Mouse (Mus musculus): ENCODE data around the gene Vmn2r17. TPM values are rescaled to one million over a fixed set of nuclear protein-coding genes. Genes with fewer than 3 reads are reported as not detected.

The Vmn2r17 gene
- polyA plus RNA-seq (2014; fragmentation: Nextera tagmentation; extraction: Ambion mirVana): not detected in 2 replicates

- H3K9me3 ChIP-seq (ENCODE audit: control insufficient read depth, low read length): peaks cover 4% of the 10 kb centered on the region; the same call in 1 of the 2 replicates
- ATAC-seq (ENCODE audit: insufficient number of reproducible peaks, low FRiP score, low TSS enrichment, low read depth): no peak
- WGBS: 52% methylated on average over 2 of the region's 2 CpGs
- no peak within 1 kb of the TSS for H3K27ac ChIP-seq (replicated peaks; ENCODE audit: low read depth, low read length)
- no peak within 1 kb of the TSS for H3K4me2 ChIP-seq (ENCODE audit: low read depth, severe bottlenecking)
- no peaks in the 10 kb centered on the region for H3K27me3 ChIP-seq (ENCODE audit: control insufficient read depth, insufficient read depth, low read length)
- H3K9ac ChIP-seq (ENCODE audit: low read length): no peak within 1 kb of the TSS
- no peak within 1 kb of the TSS for H3K4me3 ChIP-seq (ENCODE audit: low read depth, low read length)
- no peaks in the 10 kb centered on the region for H3K4me1 ChIP-seq (ENCODE audit: control insufficient read depth, insufficient read depth, low read length)
- DNase-seq (ENCODE audit: low spot score): no peak
- H3K36me3 ChIP-seq (ENCODE audit: control insufficient read depth, insufficient read depth, low read length): no peaks in the 10 kb centered on the region
These were observed at the start of gene Vmn2r17 for GRCm38 (mm10) chr5:109419388-109419787. Gene Vmn2r17, plus strand, starts transcription at chr5:109419688.

DNA sequence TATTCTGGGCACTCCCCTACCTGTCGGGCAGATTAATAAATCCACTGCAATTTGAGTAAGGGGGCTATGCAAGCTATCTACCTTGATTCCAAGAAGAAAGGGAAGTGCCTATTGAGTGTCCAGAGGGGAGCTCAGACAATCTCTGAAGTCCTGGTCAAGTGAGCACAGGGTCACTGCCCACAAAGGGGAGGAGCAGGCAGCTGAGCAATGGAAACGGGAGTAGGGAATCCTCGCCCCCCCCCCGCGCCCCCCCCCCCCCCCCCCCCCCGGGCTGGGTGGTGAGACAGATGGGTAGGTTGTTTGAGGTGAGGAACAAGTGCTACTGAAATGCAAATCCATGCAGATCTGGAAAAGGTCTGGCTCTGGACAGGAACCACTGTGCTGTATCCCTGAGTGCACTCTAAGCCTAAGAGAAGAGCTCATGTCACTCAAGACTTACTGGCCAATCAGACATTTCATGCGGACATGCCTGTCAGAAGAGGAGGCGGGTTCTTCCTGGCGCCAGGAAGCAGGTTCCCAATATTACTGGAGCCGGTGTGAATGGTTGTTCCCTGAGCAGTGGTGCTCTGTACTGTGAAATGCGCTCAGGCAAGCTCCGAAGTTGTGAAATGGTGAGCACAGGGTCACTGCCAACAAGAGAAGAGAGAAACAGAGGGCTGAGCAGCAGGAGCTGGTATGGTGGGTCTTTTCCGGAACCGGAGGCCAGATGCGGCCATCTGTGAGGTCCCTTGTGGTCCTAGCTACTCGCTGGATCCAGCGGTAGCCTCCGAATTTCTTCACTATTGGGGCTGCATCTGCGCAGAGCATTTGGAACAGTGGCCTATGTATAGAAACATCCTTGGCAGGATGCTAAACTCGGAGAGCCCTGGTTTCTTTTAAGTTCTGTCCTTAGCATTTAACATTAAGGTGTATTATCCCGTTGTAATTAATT is 47.4 kb downstream of the Vmn2r17 start:
- DNase-seq (ENCODE audit: low spot score): peak; percentile 33
- 29% methylated on average over 17 of the region's 21 CpGs for WGBS
- Histone ChIP-seq H3K27ac (replicated peaks; ENCODE audit: low read depth, low read length) (no peak overlapping the region), H3K4me2 (ENCODE audit: low read depth, severe bottlenecking) (peak overlapping the region; percentile 34; the same call in 1 of the 2 replicates), H3K4me3 (ENCODE audit: low read depth, low read length) (peak overlapping the region; percentile 24; the same call in 1 of the 2 replicates), H3K27me3 (ENCODE audit: control insufficient read depth, insufficient read depth, low read length) (no peaks in the 10 kb centered on the region), H3K9ac (ENCODE audit: low read length) (no peak overlapping the region), H3K36me3 (ENCODE audit: control insufficient read depth, insufficient read depth, low read length) (no peaks in the 10 kb centered on the region), H3K9me3 (ENCODE audit: control insufficient read depth, low read length) (no peaks in the 10 kb centered on the region), H3K4me1 (ENCODE audit: control insufficient read depth, insufficient read depth, low read length) (no peaks in the 10 kb centered on the region)
- ATAC-seq (ENCODE audit: insufficient number of reproducible peaks, low FRiP score, low TSS enrichment, low read depth): peak; percentile 82; the same call in 1 of the 2 replicates

DNA sequence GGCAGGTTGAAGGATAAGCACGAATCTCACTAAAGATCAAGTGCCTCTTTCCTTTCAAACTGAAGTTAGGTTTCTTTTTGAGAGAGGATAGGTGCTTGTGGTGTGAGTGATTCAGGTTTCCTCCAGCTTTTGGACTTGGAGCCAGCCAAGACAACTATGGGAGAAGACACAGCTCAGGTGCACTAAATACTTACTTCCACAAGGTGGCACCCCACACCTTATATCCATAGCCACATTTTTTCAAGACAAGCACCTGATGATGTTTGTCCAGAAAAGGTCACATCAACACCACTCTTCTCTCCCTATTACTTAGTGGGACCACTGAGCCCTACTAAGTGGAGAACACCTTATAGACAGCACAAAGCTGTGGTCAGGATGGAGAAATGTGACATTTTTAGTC is 87.2 kb downstream of the Vmn2r17 start:
- ATAC-seq (ENCODE audit: insufficient number of reproducible peaks, low FRiP score, low TSS enrichment, low read depth) (no peak), DNase-seq (ENCODE audit: low spot score) (peak; percentile 20)
- H3K4me3 ChIP-seq (ENCODE audit: low read depth, low read length): no peak overlapping the region

More for the DNA sequence above, 87.2 kb downstream of the Vmn2r17 start:
- Histone ChIP-seq H3K27ac (replicated peaks; ENCODE audit: low read depth, low read length) (no peak overlapping the region), H3K9ac (ENCODE audit: low read length) (no peak overlapping the region), H3K9me3 (ENCODE audit: control insufficient read depth, low read length) (no peaks in the 10 kb centered on the region), H3K4me1 (ENCODE audit: control insufficient read depth, insufficient read depth, low read length) (no peaks in the 10 kb centered on the region), H3K27me3 (ENCODE audit: control insufficient read depth, insufficient read depth, low read length) (no peaks in the 10 kb centered on the region), H3K36me3 (ENCODE audit: control insufficient read depth, insufficient read depth, low read length) (no peaks in the 10 kb centered on the region), H3K4me2 (ENCODE audit: low read depth, severe bottlenecking) (no peak overlapping the region)
- 17% methylated on average over 1 of the region's 1 CpGs for WGBS

Other genes starting within 250 kb of the Vmn2r17 start
- not detected in 2 replicates for gene Vmn2r13, start 227.5 kb upstream of the Vmn2r17 start, polyA plus RNA-seq (2014; fragmentation: Nextera tagmentation; extraction: Ambion mirVana)
- not detected in 2 replicates for gene Vmn2r14, start 195.0 kb upstream of the Vmn2r17 start, polyA plus RNA-seq (2014; fragmentation: Nextera tagmentation; extraction: Ambion mirVana)
- not detected in 2 replicates for gene Vmn2r15, start 122.0 kb upstream of the Vmn2r17 start, polyA plus RNA-seq (2014; fragmentation: Nextera tagmentation; extraction: Ambion mirVana)
- not detected in 2 replicates for gene Vmn2r16, start 89.5 kb upstream of the Vmn2r17 start, polyA plus RNA-seq (2014; fragmentation: Nextera tagmentation; extraction: Ambion mirVana)
- gene Crlf2, start 139.3 kb downstream of the Vmn2r17 start, polyA plus RNA-seq (2014; fragmentation: Nextera tagmentation; extraction: Ambion mirVana): 3.0 and 4.7 TPM in 2 replicates

Data from limb, embryonic 11.5 days (tissue).